Mouse (Mus musculus) inflammation-experienced regulatory T-cells (primary cell): ENCODE measurements around the gene Rbak. TPM values are rescaled to one million over a fixed set of nuclear protein-coding genes. Genes with fewer than 3 reads are reported as not detected.

Experiments used
- polyA plus RNA-seq, 2 experiments: library from polyadenylated mRNA; unstranded; fragments of 100-300 nt; shearing (Covaris generic); gene quantifications; one replicate each; pipeline ENCODE4 v1.2.1; 2017

Rbak gene
- polyA plus RNA-seq = 10 to 100 TPM; 15.8 to 16.5 TPM

DNA sequence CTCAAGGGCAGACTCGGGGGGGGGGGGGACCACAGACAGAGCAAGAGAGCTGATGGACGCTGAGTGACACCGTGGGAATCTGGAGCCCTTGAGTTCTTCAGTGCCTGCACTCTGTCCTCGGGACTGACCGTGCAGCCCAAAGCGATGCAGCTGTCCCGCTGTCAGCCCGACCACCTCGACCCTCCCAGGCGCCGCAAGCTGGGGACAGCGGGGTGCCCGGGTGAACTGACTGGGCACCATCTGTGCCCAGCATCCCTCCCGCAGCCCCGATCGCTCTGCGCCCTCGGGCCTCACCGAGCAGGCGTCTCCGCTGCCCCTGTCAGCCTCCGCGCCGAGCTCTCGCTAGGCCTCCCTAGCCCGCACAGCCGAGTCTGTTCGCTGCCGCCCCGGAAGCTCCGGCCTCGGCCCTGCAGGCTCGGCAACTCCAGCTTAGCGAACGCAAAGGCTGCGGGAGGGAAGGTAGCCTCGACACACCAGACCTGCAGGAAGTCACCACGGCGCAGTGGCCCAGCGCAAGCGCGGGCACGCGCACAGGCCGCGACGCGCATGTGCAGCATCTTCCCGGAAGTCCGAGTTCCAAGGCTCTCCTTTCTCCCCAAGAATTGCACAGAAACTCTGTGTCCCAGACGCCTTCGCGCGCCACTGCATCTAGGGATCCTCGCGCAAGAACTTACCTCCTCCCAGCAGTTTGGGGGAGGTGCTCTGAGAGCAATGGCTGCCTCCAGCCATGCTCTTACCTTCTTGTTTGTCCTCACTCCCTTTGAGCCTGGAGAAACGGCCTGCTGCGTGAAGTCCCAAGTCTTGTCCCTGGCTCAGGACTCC, at the start of gene Rbak, which contains the start of gene Spdye4b:
Gene Rbak, minus strand, starts transcription at position 521 of the 822 bp plus-strand sequence.
Gene Spdye4b, plus strand, starts transcription at position 763 of the 822 bp plus-strand sequence.

DNA sequence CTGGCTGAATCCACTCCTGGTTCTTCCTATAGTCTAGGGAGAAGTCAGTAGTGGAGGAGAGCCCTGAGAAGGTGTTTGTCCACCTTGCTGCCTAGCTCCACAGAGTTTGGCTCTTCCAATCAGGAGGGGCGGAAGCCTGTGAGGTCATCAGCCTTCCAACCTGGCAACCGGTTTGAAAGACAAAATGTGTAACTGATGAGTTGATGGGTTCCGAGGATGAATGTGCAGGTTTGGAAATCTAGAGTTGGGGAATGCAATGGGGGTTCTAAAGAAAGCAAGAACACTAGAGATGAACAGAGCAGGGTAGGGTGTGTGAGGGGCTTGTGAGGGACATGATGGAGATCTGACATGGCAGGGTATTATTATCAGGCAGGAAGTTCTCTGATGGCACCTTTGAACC, 46.2 kb upstream of the Rbak start, which contains the start of gene Spdye4a:
Gene Spdye4a, minus strand, starts transcription at position 101 of the 400 bp plus-strand sequence.

DNA sequence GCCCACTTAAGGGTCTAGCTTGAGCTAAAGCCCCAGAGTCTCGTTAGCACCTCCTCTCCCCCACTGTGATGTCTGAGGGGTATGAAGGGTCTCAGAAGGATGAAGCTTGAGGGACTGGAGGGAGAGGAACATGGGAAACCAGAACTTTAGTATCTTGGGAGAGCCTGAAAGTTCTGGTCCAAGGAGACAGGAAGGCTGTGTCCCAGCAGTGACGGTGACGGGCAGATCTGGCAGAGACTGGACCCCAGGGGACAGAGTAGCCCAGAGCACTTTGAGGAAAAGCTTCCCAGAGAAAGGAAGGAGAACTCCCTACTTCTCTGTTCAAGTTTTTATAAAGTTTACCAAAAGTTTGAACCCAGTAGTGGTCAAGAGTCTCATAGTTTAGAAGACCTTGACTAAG, 33.1 kb downstream of the Rbak start, which contains the start of gene Olfr718-ps1:
Gene Olfr718-ps1, minus strand, starts transcription at position 101 of the 400 bp plus-strand sequence.

Other genes starting within 250 kb of the Rbak start
- gene Fscn1, start 220.4 kb downstream of the Rbak start, polyA plus RNA-seq = under 1 TPM; 0.31 to 0.70 TPM
- gene Rnf216, start 67.8 kb downstream of the Rbak start, polyA plus RNA-seq = 10 to 100 TPM; 37.3 to 58.6 TPM
- under 1 TPM; 0.28 to 0.81 TPM for gene Olfr718-ps1, start 33.2 kb downstream of the Rbak start, polyA plus RNA-seq
- 1 to 10 TPM in 1 of 2 experiments, under 1 TPM in 1; 0.18 to 1.6 TPM for gene Spdye4b, start 242 bp upstream of the Rbak start, polyA plus RNA-seq
- gene Spdye4a, start 46.1 kb upstream of the Rbak start, polyA plus RNA-seq = under 1 TPM; 0.17 to 0.21 TPM
- 10 to 100 TPM; 20.9 to 27.8 TPM for gene Zfp12, start 54.4 kb upstream of the Rbak start, polyA plus RNA-seq
- gene Zfp316, start 89.2 kb upstream of the Rbak start, polyA plus RNA-seq = 1 to 10 TPM; 3.1 to 4.5 TPM
- gene Zfp853, start 112.8 kb upstream of the Rbak start, polyA plus RNA-seq = not detected
- 10 to 100 TPM; 38.4 to 61.0 TPM for gene E130309D02Rik, start 134.6 kb upstream of the Rbak start, polyA plus RNA-seq
- 10 to 100 TPM; 87.8 to 96.0 TPM for gene Zdhhc4, start 148.5 kb upstream of the Rbak start, polyA plus RNA-seq
- 1 to 10 TPM in 1 of 2 experiments, not detected in 1; 1.1 TPM for gene Grid2ip, start 176.6 kb upstream of the Rbak start, polyA plus RNA-seq
- 10 to 100 TPM; 30.9 to 34.1 TPM for gene Kdelr2, start 223.1 kb upstream of the Rbak start, polyA plus RNA-seq